Mouse (Mus musculus) leukemia stem cell, adult 10-12 weeks (primary cell): ENCODE data around the gene Plekhd1. TPM values are rescaled to one million over a fixed set of nuclear protein-coding genes. Genes with fewer than 3 reads are reported as not detected.

Experiments used
- polyA plus RNA-seq: library from polyadenylated mRNA; stranded (reverse); fragments of >175 nt; gene quantifications from 2 replicates; pipeline ENCODE4 v1.2.3, GENCODE M21; 2012; ENCODE audit warnings: low replicate concordance

Plekhd1 gene
- 0.06 and 0.13 TPM in 2 replicates for polyA plus RNA-seq

DNA sequence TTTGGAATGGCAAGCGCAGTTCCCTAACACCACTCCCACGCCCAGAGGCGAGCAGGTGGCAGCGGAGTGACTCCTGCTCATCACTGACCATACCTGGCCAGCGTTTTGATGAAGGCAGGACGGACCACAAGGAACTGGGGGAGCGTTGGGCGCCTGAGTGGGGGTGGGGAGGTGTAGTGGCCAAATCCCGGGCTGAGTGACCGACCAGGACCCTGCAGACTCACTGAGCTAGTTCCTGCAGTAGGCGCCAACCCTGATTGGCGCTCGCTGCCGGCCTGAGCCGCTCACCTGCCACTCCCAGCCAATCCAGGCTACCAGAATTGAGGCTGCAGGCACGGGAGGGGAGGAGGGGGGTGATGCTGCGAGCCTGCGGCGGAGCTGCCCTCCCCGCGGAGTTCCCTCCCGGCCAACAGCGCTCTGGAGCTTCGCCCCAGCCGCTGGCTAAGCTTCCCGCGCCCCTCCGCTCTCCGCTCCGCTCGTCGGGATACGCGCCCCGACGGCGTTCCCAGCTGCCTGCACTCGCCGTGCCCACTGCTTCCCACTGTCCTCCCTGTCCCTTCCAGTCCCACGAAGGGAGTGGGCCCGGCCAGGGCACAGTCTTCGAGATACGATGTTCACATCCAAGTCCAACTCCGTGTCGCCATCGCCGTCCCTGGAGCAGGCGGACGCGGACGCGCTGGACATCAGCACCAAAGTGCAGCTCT lies at the start of gene Plekhd1:
Plekhd1 (plus strand) TSS at position 323 of the 704 bp plus-strand sequence.

DNA sequence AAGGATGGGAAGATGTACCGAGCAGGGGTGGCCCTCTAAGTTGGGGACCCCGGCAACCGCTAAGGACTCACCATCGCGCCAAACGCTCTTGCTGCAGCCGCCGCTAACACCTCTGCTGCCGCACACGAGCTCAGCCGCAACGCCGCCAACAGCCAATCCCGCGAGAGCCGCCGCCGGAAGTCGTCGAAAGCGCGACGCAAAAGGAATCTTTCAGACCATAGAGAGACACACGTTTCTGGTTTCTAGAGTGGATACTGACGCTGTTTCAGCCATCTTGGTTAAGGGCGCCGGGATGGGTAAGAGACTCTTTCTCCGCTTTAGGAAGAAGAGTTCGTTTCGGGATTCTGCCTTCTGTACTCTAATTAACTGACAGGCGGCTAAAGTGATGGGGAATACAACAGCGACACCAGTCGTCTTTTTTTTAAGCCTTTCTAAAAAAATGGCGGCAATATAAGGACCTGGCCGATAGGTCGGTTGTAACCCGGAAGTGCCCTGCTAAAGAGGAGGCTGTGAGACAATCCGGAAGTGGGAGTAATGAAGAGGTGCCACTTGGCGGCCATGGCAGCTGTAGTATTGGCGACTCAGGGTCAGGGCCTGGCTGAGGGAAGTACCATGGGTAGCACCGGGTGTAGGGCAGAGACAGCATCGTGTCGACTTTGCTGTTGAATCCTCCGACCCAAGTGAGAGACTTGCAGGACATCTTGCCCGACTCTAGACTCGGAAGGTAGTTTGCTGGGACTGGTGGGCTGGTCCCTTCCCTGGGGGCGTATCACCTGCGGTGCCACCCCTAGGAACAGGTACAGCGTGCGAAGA lies 48.5 kb upstream of the Plekhd1 start, which contains the start of the genes Slc39a9 and Erh:
Slc39a9 (plus strand) TSS at position 191 of the 813 bp plus-strand sequence.
Erh (minus strand) TSS at position 649 of the 813 bp plus-strand sequence.

DNA sequence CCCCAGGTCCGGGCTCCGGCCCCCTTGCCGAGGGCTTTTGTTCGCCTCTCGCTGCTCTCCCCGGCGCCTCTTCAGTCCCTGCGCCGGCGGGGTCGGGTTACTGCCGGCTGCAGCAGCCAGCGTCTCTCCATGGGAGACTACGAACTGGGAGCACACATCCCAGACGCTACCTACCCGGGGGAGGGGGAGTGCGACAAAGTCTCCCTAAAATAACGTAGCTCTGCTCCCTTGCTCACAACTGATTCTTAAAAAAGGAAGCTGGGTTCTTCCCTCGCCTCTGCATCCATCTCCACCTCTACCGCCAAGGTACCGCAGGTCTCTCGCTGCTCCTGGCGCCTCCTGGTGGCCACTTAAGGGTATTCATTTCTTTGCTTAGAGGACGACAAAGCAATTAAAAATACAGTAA lies 68.0 kb downstream of the Plekhd1 start, which contains the start of gene Ccdc177:
Ccdc177 (minus strand) TSS at position 292 of the 406 bp plus-strand sequence.

Other genes with a start within 250 kb of the Plekhd1 start
- 1.2 and 2.3 TPM in 2 replicates for gene Exd2, start 229.5 kb upstream of the Plekhd1 start, polyA plus RNA-seq
- gene Galnt16, start 174.3 kb upstream of the Plekhd1 start, polyA plus RNA-seq: 0.08 TPM in 1 of 2 replicates, not detected in the other
- 3.0 and 13.0 TPM in 2 replicates for gene Slc39a9, start 48.7 kb upstream of the Plekhd1 start, polyA plus RNA-seq
- 2.7 and 18.9 TPM in 2 replicates for gene Erh, start 48.2 kb upstream of the Plekhd1 start, polyA plus RNA-seq
- gene Ccdc177, start 68.1 kb downstream of the Plekhd1 start, polyA plus RNA-seq: not detected in 2 replicates
- 15.4 and 32.6 TPM in 2 replicates for gene Susd6, start 97.9 kb downstream of the Plekhd1 start, polyA plus RNA-seq